Mouse (Mus musculus) liver, postnatal 0 days (tissue): ENCODE results near the gene Pth1r. TPM values are rescaled to one million over a fixed set of nuclear protein-coding genes. Genes with fewer than 3 reads are reported as not detected.

Experiments
- ATAC-seq: fragments of 200-750 bp; cut with Nextera tagmentation; 2 replicates; pipeline ENCODE4 v1.8.0; 2017; ENCODE audit warnings: mild to moderate bottlenecking, moderate library complexity
- DNase-seq: peaks from one replicate; pipeline ENCODE4 v3.0.0-alpha.2; 2016
- H3K27ac ChIP-seq: fragments of 300-500 bp; sonication (generic); 2 replicates; pipeline ENCODE4 v1.5.1; 2014; ENCODE audit warnings: antibody characterized with exemption, moderate library complexity, mild to moderate bottlenecking, low read depth
- H3K27me3 ChIP-seq: fragments of 300-500 bp; sonication (generic); 2 replicates; pipeline ENCODE4 v1.6.1; 2014; ENCODE audit warnings: low read length, control low read depth, mixed read lengths; ENCODE audit not compliant: insufficient read depth
- H3K36me3 ChIP-seq: fragments of 300-500 bp; sonication (generic); replicated peaks from 2 replicates; pipeline ENCODE4 v1.6.1; 2014; ENCODE audit warnings: mild to moderate bottlenecking, control low read depth, low read length, moderate library complexity, mixed read lengths; ENCODE audit not compliant: insufficient read depth
- H3K4me1 ChIP-seq: fragments of 300-500 bp; sonication (generic); 2 replicates; pipeline ENCODE4 v1.6.1; 2014; ENCODE audit warnings: antibody characterized with exemption, mild to moderate bottlenecking, control low read depth; ENCODE audit not compliant: insufficient read depth
- H3K4me2 ChIP-seq: fragments of 300-500 bp; sonication (generic); 2 replicates; pipeline ENCODE4 v1.6.1; 2014; ENCODE audit warnings: low read depth, mild to moderate bottlenecking, low read length, moderate library complexity, mixed read lengths
- H3K4me3 ChIP-seq: fragments of 300-500 bp; sonication (generic); 2 replicates; pipeline ENCODE4 v1.5.1; 2014; ENCODE audit warnings: low read depth, low read length
- H3K9ac ChIP-seq: fragments of 300-500 bp; sonication (generic); replicated peaks from 2 replicates; pipeline ENCODE4 v1.6.1; 2014; ENCODE audit warnings: mild to moderate bottlenecking, moderate library complexity
- H3K9me3 ChIP-seq: fragments of 300-500 bp; sonication (generic); 2 replicates; pipeline ENCODE4 v1.6.1; 2016; ENCODE audit warnings: mild to moderate bottlenecking, control low read depth, low read length, mixed read lengths
- CTCF ChIP-seq: sonication (generic); IDR thresholded peaks from 2 replicates; pipeline ENCODE4 v1.5.1; 2016; ENCODE audit warnings: antibody characterized with exemption, low read depth
- EP300 ChIP-seq: IDR thresholded peaks from 2 replicates; pipeline ENCODE4 v1.6.1; 2016; ENCODE audit warnings: antibody characterized with exemption, low read depth, mild to moderate bottlenecking
- WGBS: fragments of 180-500 bp; shearing (Covaris S2); extraction: QIAGEN DNeasy Blood & Tissue Kit; methylation state at CpG from one replicate; pipeline ENCODE4 v1.1.7; 2014; ENCODE audit not compliant: insufficient replicate concordance; 5-methylcytosine and 5-hydroxymethylcytosine counted together
- polyA plus RNA-seq: library from polyadenylated mRNA; unstranded; fragments of >200 nt; fragmentation: Nextera tagmentation; extraction: Ambion mirVana; gene quantifications from 2 replicates; pipeline ENCODE4 v1.2.1, GENCODE M21; 2015

The Pth1r gene
- polyA plus RNA-seq, 1 experiment from 2014 or later, result 5.3 TPM

- no peak for ATAC-seq
- Histone ChIP-seq H3K4me2 (no peak overlapping the region), H3K36me3 (peaks cover 10% of the 10 kb centered on the region), H3K27ac (no peak overlapping the region), H3K27me3 (no peaks in the 10 kb centered on the region), H3K9me3 (no peaks in the 10 kb centered on the region), H3K4me3 (no peak overlapping the region), H3K9ac (no peak overlapping the region), H3K4me1 (peaks cover 17% of the 10 kb centered on the region)
- no peak for DNase-seq
- TF ChIP-seq CTCF (peak; percentile 28), EP300 (no peak)
- WGBS, result 35% methylated on average over 5 of the region's 5 CpGs
These were observed 40.2 kb downstream of the Pth1r start for GRCm38 (mm10) chr9:110706784-110707183.

DNA sequence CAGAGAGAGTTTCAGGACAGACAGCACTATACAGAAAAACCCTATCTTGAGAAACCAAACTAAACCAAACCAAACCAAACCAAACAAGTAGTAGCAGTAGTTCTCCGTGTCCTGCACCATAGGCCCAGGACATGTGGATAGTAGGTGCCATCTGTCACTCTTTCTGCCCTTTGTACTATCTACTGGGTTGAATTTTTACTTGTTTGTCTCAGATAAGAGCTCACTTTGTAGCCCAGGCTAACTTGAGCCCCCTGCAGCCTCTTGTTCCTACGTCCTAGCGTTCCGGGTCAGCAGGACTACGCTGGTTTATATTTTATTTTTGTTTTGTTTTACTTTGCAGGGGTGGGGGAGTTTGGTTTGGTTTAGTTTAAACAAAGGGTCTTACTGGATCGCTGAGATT lies 43.0 kb downstream of the Pth1r start:
- TF ChIP-seq CTCF, result no peak
- TF ChIP-seq EP300, result no peak
- no peak for ATAC-seq
- Histone ChIP-seq H3K4me3 (no peak overlapping the region), H3K4me1 (peaks cover 21% of the 10 kb centered on the region), H3K36me3 (0 out of 2 replicates have a peak, but pooled peaks cover 3% of the 10 kb centered on the region), H3K4me2 (no peak overlapping the region), H3K9ac (no peak overlapping the region), H3K27me3 (no peaks in the 10 kb centered on the region), H3K9me3 (no peaks in the 10 kb centered on the region), H3K27ac (0 out of 2 replicates have a peak overlapping the region, but pooled peaks have one; percentile 18)
- WGBS, result 62% methylated on average over 6 of the region's 6 CpGs
- DNase-seq, result no peak

GRCm38 (mm10) chr9:110702848-110703247 lies 44.1 kb downstream of the Pth1r start:
- H3K4me2 ChIP-seq, result no peak overlapping the region
- ATAC-seq (peak; percentile 28), DNase-seq (no peak)
- no peak overlapping the region for H3K9ac ChIP-seq
- H3K4me1 ChIP-seq, result peaks cover 21% of the 10 kb centered on the region
- no peak overlapping the region for H3K4me3 ChIP-seq
- no peak overlapping the region for H3K27ac ChIP-seq
- no peaks in the 10 kb centered on the region for H3K9me3 ChIP-seq
- H3K27me3 ChIP-seq, result no peaks in the 10 kb centered on the region
- WGBS, result 69% methylated on average over 1 of the region's 1 CpGs
- peaks cover 3% of the 10 kb centered on the region; the same call in 1 of the 2 replicates for H3K36me3 ChIP-seq
- TF ChIP-seq EP300 (no peak), CTCF (no peak)

- Histone ChIP-seq H3K4me2 (no peak overlapping the region), H3K9me3 (no peaks in the 10 kb centered on the region), H3K36me3 (peaks cover 8% of the 10 kb centered on the region; the same call in 1 of the 2 replicates), H3K9ac (no peak overlapping the region), H3K27ac (no peak overlapping the region), H3K27me3 (no peaks in the 10 kb centered on the region), H3K4me1 (peaks cover 21% of the 10 kb centered on the region), H3K4me3 (no peak overlapping the region)
- DNase-seq, result no peak
- ATAC-seq, result no peak
- 85% methylated on average over 12 of the region's 12 CpGs for WGBS
- TF ChIP-seq EP300 (no peak), CTCF (no peak)
These were observed 45.6 kb downstream of the Pth1r start for GRCm38 (mm10) chr9:110701114-110702032.

DNA sequence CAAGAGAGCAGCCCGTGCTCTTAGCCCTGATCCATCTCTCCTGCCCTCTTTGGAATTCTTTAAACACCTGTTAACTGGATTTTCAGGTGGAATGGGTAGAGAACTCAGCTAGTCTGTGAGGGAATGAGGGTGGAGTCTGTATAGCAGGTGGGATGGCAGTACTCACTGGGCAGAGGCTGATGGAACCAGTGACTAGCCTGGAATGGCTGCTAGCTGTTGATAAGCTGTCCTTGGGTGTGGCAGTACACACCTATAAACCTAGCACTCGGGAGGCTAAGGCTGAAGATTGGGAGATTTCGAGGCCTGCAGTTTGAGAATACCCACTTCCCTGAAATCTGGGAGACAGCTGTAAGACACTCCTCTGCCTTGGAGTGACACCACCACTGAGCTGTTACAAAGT lies 47.4 kb downstream of the Pth1r start:
- H3K9me3 ChIP-seq, result no peaks in the 10 kb centered on the region
- 62% methylated on average over 3 of the region's 3 CpGs for WGBS
- peaks cover 12% of the 10 kb centered on the region; the same call in 1 of the 2 replicates for H3K36me3 ChIP-seq
- peak; percentile 84 for ATAC-seq
- H3K4me3 ChIP-seq, result no peak overlapping the region
- H3K4me2 ChIP-seq, result no peak overlapping the region
- H3K4me1 ChIP-seq, result peaks cover 27% of the 10 kb centered on the region
- H3K27ac ChIP-seq, result no peak overlapping the region
- 0 out of 2 replicates have a peak, but pooled peaks have one; percentile 10 for TF ChIP-seq EP300
- no peak for TF ChIP-seq CTCF
- H3K27me3 ChIP-seq, result no peaks in the 10 kb centered on the region
- no peak overlapping the region for H3K9ac ChIP-seq
- no peak for DNase-seq

DNA sequence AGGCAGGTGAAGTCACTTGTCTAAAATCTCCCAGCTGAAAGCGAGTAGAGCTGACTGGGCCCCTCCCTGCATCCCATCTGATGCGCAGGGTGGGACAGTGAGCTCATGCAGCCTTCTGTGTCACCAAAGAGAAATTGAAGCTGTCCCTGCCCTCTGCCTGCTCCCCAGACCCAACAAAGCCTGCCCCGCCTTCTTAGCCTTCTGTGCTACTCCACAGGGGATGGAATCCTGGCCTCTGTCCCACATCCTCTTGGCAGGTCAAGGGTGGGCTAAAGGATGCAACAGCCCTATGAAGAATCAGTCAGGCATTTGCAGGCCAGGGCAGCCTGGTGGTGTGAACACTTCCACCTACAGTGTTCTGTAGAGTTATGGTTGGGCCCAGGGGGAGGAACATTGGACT lies 49.5 kb downstream of the Pth1r start:
- H3K9me3 ChIP-seq, result no peaks in the 10 kb centered on the region
- H3K27ac ChIP-seq, result no peak overlapping the region
- no peaks in the 10 kb centered on the region for H3K27me3 ChIP-seq
- H3K9ac ChIP-seq, result no peak overlapping the region
- no peak for DNase-seq
- ATAC-seq, result no peak
- peaks cover 26% of the 10 kb centered on the region for H3K36me3 ChIP-seq
- H3K4me1 ChIP-seq, result peaks cover 14% of the 10 kb centered on the region
- H3K4me3 ChIP-seq, result no peak overlapping the region
- TF ChIP-seq EP300, result no peak
- TF ChIP-seq CTCF, result no peak
- WGBS, result 66% methylated on average over 3 of the region's 3 CpGs
- H3K4me2 ChIP-seq, result no peak overlapping the region
